Mouse (Mus musculus): ENCODE measurements around the gene Suco. TPM values are rescaled to one million over a fixed set of nuclear protein-coding genes. Genes with fewer than 3 reads are reported as not detected.

Suco gene
- polyA plus RNA-seq, 1 experiment from 2014 or later, result 36.0 TPM

DNA sequence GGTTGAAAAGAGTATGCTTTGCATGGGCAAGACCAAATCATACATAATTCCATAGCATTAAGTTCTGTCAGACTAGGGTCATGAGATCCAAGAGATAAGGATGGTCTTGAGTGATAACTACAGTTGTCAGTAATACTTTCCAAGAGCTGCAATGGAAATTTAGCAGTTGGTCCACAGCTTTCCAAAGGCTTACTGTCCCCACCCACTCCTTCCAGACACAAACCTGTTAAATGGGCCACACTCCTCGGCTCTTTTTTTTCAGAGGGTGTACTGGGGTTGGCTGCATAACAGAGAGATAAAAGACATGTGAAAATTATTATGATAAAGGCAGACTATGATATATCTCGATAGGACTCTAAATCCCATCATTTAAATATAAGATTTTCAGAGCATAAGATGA, 93.8 kb downstream of the Suco start:
- 79% methylated on average over 2 of the region's 2 CpGs for WGBS
- Histone ChIP-seq H3K27me3 (no peaks in the 10 kb centered on the region), H3K27ac (no peak overlapping the region), H3K9ac (replicated peaks) (no peak overlapping the region), H3K4me1 (replicated peaks) (no peaks in the 10 kb centered on the region), H3K4me3 (replicated peaks) (no peak overlapping the region), H3K4me2 (no peak overlapping the region), H3K9me3 (no peaks in the 10 kb centered on the region), H3K36me3 (no peaks in the 10 kb centered on the region)
- ATAC-seq (ENCODE audit: insufficient number of reproducible peaks, insufficient read depth, low FRiP score, low TSS enrichment, low read depth), result no peak

DNA sequence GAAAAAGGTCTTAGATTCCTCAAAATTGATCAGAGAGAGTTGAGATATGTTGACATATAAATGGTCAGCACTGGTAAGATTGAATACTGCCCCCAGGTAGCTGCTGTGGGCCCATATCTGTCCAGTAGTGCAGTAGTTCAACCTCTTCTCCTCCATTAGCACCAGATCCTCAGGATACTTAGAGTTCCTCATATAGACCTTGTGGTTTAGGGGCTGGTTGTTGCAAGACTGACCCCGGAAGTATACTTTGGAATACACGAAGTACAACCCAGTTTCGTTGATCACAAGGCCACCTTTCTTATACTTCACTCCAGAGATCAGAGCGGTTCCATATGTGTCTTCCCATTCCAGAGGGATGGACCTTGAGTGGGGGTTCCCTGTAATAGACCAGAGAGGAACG, 94.9 kb downstream of the Suco start:
- Histone ChIP-seq H3K4me3 (replicated peaks) (no peak overlapping the region), H3K4me2 (no peak overlapping the region), H3K27ac (no peak overlapping the region), H3K36me3 (no peaks in the 10 kb centered on the region), H3K27me3 (no peaks in the 10 kb centered on the region), H3K4me1 (replicated peaks) (no peaks in the 10 kb centered on the region), H3K9me3 (no peaks in the 10 kb centered on the region), H3K9ac (replicated peaks) (no peak overlapping the region)
- ATAC-seq (ENCODE audit: insufficient number of reproducible peaks, insufficient read depth, low FRiP score, low TSS enrichment, low read depth), result no peak
- WGBS, result 90% methylated on average over 5 of the region's 5 CpGs

DNA sequence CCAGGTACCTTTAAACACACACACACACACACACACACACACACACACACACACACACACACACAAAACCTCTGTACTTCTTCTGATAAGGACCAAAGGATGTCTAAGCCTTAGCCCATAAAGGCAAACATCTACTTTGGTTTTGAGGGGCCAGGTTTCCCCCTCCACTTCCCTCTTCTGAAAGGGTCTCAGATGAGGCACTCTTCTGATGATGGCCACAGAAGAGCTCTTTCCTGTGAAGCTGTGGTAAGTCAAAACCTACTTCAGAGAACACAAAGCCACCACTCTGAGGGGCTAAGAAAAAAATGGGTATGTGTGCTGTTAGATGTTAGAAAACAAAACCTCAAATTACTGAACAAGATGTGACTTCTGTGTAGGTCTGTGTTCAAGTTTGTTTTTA, 97.4 kb downstream of the Suco start:
- no peak for ATAC-seq (ENCODE audit: insufficient number of reproducible peaks, insufficient read depth, low FRiP score, low TSS enrichment, low read depth)
- no peaks in the 10 kb centered on the region for H3K4me1 ChIP-seq (replicated peaks)
- no peak overlapping the region for H3K4me2 ChIP-seq

DNA sequence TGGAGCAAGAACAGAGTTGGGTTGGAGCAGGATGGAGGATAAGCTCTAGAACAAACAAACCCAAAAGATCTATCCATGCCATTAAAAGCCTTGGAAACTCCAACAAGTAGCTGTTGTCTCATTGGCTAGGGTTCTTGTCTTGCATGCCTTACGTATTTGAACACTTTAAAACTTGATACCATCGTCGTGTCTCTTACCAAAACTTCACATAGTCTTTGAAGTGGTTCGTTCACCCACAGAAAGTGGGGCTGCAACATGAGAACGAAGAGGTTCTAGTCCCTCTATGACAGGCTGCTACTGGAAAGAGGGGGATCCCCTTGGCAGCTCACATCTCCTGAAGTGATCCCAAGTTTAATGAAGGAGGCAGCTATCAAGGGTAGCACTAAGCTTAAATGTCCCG, 101.3 kb downstream of the Suco start:
- Histone ChIP-seq H3K9me3 (no peaks in the 10 kb centered on the region), H3K4me3 (replicated peaks) (no peak overlapping the region), H3K27ac (no peak overlapping the region), H3K27me3 (no peaks in the 10 kb centered on the region), H3K9ac (replicated peaks) (no peak overlapping the region), H3K36me3 (no peaks in the 10 kb centered on the region), H3K4me1 (replicated peaks) (no peaks in the 10 kb centered on the region), H3K4me2 (no peak overlapping the region)
- 85% methylated on average over 6 of the region's 6 CpGs for WGBS
- ATAC-seq (ENCODE audit: insufficient number of reproducible peaks, insufficient read depth, low FRiP score, low TSS enrichment, low read depth), result no peak

More for the DNA sequence above, 97.4 kb downstream of the Suco start:
- no peak overlapping the region for H3K27ac ChIP-seq
- no peak overlapping the region for H3K9ac ChIP-seq (replicated peaks)
- H3K9me3 ChIP-seq, result no peaks in the 10 kb centered on the region
- H3K27me3 ChIP-seq, result no peaks in the 10 kb centered on the region
- no peaks in the 10 kb centered on the region for H3K36me3 ChIP-seq
- no peak overlapping the region for H3K4me3 ChIP-seq (replicated peaks)

DNA sequence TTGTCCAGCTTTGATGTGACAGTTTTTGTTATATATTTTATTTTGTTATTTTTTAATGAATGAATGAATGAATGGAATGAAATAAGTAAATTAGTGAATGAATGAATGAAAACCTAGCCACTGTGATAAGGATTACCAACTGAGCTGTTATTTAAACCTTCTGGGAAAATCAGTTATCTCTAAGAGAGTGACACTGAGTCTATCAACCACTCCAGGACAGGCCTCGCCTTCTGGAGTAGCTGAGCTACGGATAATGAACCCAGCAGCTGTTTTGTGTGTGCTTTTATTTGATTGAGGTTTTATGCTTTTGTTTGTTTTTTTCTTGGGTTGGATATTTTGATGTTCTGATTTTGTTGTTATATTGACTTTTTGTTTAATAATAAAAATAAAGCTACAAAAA, 105.2 kb downstream of the Suco start:
- H3K4me1 ChIP-seq (replicated peaks), result no peaks in the 10 kb centered on the region
- WGBS, result 78% methylated on average over 2 of the region's 2 CpGs
- no peak for ATAC-seq (ENCODE audit: insufficient number of reproducible peaks, insufficient read depth, low FRiP score, low TSS enrichment, low read depth)

DNA sequence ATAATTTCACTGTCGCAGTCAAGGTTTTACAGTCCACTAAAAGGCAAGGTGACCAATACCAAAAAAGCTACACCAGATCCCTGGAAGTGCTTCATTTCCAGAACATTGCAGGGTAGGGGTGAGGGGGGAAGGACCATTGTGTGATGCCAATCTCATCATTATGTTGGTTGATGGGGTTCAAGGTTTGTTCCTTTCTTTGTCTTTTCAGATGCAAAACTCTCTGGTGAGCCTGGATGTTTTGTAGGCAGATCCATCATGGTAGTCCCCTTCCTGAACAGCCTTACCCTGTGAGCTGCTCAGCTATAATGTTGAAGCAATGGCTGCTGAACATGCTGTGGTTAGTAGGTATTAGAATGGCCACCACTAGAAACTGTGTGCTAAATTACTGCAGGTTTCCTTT, 107.2 kb downstream of the Suco start:
- no peak overlapping the region for H3K4me3 ChIP-seq (replicated peaks)
- no peak overlapping the region for H3K4me2 ChIP-seq
- no peaks in the 10 kb centered on the region for H3K9me3 ChIP-seq
- H3K9ac ChIP-seq (replicated peaks), result no peak overlapping the region
- no peaks in the 10 kb centered on the region for H3K27me3 ChIP-seq
- no peaks in the 10 kb centered on the region for H3K4me1 ChIP-seq (replicated peaks)
- WGBS, result 94% methylated on average over 1 of the region's 1 CpGs
- H3K36me3 ChIP-seq, result no peaks in the 10 kb centered on the region
- ATAC-seq (ENCODE audit: insufficient number of reproducible peaks, insufficient read depth, low FRiP score, low TSS enrichment, low read depth), result no peak
- no peak overlapping the region for H3K27ac ChIP-seq

More for the DNA sequence above, 105.2 kb downstream of the Suco start:
- Histone ChIP-seq H3K4me3 (replicated peaks) (no peak overlapping the region), H3K9ac (replicated peaks) (no peak overlapping the region), H3K27me3 (no peaks in the 10 kb centered on the region), H3K4me2 (no peak overlapping the region), H3K27ac (no peak overlapping the region), H3K36me3 (no peaks in the 10 kb centered on the region), H3K9me3 (no peaks in the 10 kb centered on the region)

DNA sequence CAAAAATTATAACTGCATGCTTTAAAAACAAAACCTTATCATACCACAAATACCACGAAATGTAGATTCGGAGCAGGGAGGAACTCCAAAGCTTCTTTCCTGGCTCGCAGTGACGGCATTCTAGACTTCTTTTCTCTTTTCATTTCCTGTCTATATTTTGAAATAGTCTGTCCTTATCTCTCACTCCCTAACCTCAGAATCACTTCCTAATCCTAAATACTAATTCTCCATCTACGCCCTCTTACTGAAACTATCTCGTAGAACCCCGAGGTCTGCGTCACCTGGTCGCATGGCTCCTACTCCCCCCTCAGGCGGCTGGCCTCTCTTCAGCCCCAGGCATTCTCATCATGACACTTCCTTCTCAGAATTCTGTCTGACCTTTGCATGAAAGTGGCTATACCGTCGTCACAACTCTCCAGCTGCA, 109.4 kb downstream of the Suco start:
- H3K4me1 ChIP-seq (replicated peaks), result no peaks in the 10 kb centered on the region
- H3K9ac ChIP-seq (replicated peaks), result no peak overlapping the region
- H3K27me3 ChIP-seq, result no peaks in the 10 kb centered on the region
- no peaks in the 10 kb centered on the region for H3K36me3 ChIP-seq
- WGBS, result 67% methylated on average over 12 of the region's 12 CpGs
- H3K4me2 ChIP-seq, result no peak overlapping the region
- no peak overlapping the region for H3K27ac ChIP-seq
- H3K9me3 ChIP-seq, result no peaks in the 10 kb centered on the region
- H3K4me3 ChIP-seq (replicated peaks), result no peak overlapping the region
- no peak for ATAC-seq (ENCODE audit: insufficient number of reproducible peaks, insufficient read depth, low FRiP score, low TSS enrichment, low read depth)

DNA sequence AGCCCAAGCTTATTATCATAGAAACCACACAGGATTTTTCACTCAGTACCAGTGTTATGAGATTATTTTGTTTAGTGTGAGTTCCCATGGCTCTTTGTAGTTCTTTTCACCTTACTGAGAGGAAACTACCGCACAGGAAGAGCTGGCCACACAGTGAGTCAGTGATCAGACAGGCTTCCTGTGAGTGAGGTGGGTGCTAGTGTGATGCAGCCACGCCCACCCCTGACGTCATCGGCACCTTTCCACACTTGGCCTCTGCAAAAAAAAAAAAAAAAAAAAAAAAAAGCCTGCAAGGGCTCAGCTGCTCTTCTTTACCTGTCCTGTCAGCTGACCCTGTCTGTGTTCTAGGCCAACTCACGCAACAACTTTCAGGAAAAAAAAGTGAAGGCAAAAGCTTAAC, 109.8 kb downstream of the Suco start:
- 49% methylated on average over 5 of the region's 5 CpGs for WGBS
- H3K4me3 ChIP-seq (replicated peaks), result no peak overlapping the region
- H3K27me3 ChIP-seq, result no peaks in the 10 kb centered on the region
- no peak overlapping the region for H3K4me2 ChIP-seq
- H3K4me1 ChIP-seq (replicated peaks), result no peaks in the 10 kb centered on the region
- H3K9ac ChIP-seq (replicated peaks), result no peak overlapping the region
- no peak overlapping the region for H3K27ac ChIP-seq
- H3K9me3 ChIP-seq, result no peaks in the 10 kb centered on the region
- no peak for ATAC-seq (ENCODE audit: insufficient number of reproducible peaks, insufficient read depth, low FRiP score, low TSS enrichment, low read depth)
- H3K36me3 ChIP-seq, result no peaks in the 10 kb centered on the region

Other genes with a start within 250 kb of the Suco start
- not detected in 2 replicates for gene Fasl, start 88.2 kb downstream of the Suco start, polyA plus RNA-seq (2016; fragmentation: Nextera tagmentation; extraction: Ambion mirVana)
- 43.2 and 45.9 TPM in 2 replicates for gene Pigc, start 92.5 kb upstream of the Suco start, polyA plus RNA-seq (2016; fragmentation: Nextera tagmentation; extraction: Ambion mirVana)
- gene 4930558K02Rik, start 103.0 kb upstream of the Suco start, polyA plus RNA-seq (2016; fragmentation: Nextera tagmentation; extraction: Ambion mirVana), result not detected in 2 replicates

All from limb, embryonic 12.5 days (tissue).